In genomic region chr6:67267408-67268244, GRCm38 (mm10) we compare ENCODE assay signal across 7 mouse cellular contexts. TPM values are rescaled to one million over a fixed set of nuclear protein-coding genes. Genes with fewer than 3 reads are reported as not detected.
DNase-seq lines count a peak whose midpoint lies in the region; ATAC-seq lines count a peak whose summit lies in the region.

No protein-coding gene starts in this region.

- peak overlapping the region; percentile 91 for H3K27ac ChIP-seq in hindbrain, embryonic 15.5 days (replicated peaks)

- H3K9me3 ChIP-seq in hindbrain, embryonic 15.5 days: no peaks in the 10 kb centered on the region

- under 1% methylated on average over 55 of the region's 65 CpGs for WGBS in hindbrain, embryonic 15.5 days

- no peaks in the 10 kb centered on the region; the same call in 1 of the 2 replicates for H3K36me3 ChIP-seq in hindbrain, embryonic 15.5 days

- peak; percentile 25; the same call in 1 of the 2 replicates for ATAC-seq in hindbrain, embryonic 15.5 days (ENCODE audit: low FRiP score, low read depth)
- peak; percentile 0; the same call in 1 of the 2 replicates for ATAC-seq in megakaryocyte progenitor cell, adult 5-6 weeks (replicated peaks; ENCODE audit: poor library complexity)

- intact Hi-C loops in left cerebral cortex, postnatal 14 days (cut with DNase I): loop anchor here (5.0 kb wide), 2 partner anchors 100 to 230 kb away; partner anchors contain the start of gene Gadd45a

- peaks cover 27% of the 10 kb centered on the region for H3K4me1 ChIP-seq in hindbrain, embryonic 15.5 days (replicated peaks)

- peak overlapping the region; percentile 91 for H3K4me3 ChIP-seq in hindbrain, embryonic 15.5 days

- peak overlapping the region; percentile 69 for H3K4me2 ChIP-seq in hindbrain, embryonic 15.5 days

- DNase-seq in ZHBTc4 (ENCODE audit: low read depth, low spot score): peak; percentile 78
- DNase-seq in cerebellum, adult 9-11 months: peak; percentile 51
- peak; percentile 44 for DNase-seq in gastrocnemius, adult 18-20 months (ENCODE audit: low spot score)
- DNase-seq in left cerebral cortex, postnatal 14 days (ENCODE audit: low spot score in 2 of 2): peak; percentile 7 to 12
- peak; percentile 25 for DNase-seq in skeletal muscle tissue, adult 2 months (ENCODE audit: low read depth, low spot score)

- peak overlapping the region; percentile 93 for H3K9ac ChIP-seq in hindbrain, embryonic 15.5 days

- no peaks in the 10 kb centered on the region for H3K27me3 ChIP-seq in hindbrain, embryonic 15.5 days

RNA-seq across cellular contexts. Expression of gene Serbp1, which starts 29.6 kb away (rescaled TPM):
- 100 to 1,000 TPM; 318 to 338 TPM for total RNA-seq in gastrocnemius, adult 18-20 months (2021)
- polyA plus RNA-seq in hindbrain, embryonic 15.5 days (2015; fragmentation: Nextera tagmentation; extraction: Ambion mirVana): 294 and 298 TPM in 2 replicates
- 100 to 1,000 TPM; 209 to 215 TPM for total RNA-seq in left cerebral cortex, postnatal 14 days (2021)
- total RNA-seq in megakaryocyte progenitor cell, adult 5-6 weeks (2015): 1,237 and 1,242 TPM in 2 replicates
- total RNA-seq in megakaryocyte progenitor cell, adult 5-6 weeks (2017): 2,350 and 2,917 TPM in 2 replicates

Comparison
In these comparisons a context has a peak if more than half of its experiments do, and no peak if none do; other contexts are left out.
1. Peak in every context shown above with its lines: DNase-seq, ATAC-seq, H3K4me3 ChIP-seq and H3K27ac ChIP-seq.
2. DNase-seq: peak in every context shown above with its lines; median percentile 78 in ZHBTc4; 51 in cerebellum, adult 9-11 months; 44 in gastrocnemius, adult 18-20 months; 25 in skeletal muscle tissue, adult 2 months; 10 in left cerebral cortex, postnatal 14 days.